Mouse (Mus musculus): ENCODE data around the gene Krtap4-2.

The Krtap4-2 gene

DNA sequence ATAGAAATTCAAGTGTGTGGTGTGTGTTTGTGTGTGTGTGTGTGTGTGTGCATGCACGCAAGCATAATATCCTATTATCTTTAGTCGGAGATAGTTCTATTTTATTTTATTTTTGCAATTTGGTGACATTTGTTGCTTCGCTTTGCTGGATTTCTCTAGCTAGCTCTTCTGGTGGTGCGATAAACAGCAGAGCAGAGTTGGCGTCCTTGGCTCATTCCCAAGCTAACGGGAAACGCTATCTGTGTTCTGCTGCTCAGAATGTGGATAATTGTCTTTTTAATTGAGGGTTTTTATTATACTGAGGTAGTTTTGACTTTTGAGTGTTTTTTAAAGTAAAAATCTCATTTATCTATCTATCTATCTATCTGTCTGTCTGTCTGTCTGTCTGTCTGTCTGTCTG lies 49.8 kb downstream of the Krtap4-2 start:
- DNase-seq (ENCODE audit: low read depth): no peak
